Mouse (Mus musculus) limb, embryonic 12.5 days (tissue): ENCODE measurements around the gene Syne2. TPM values are rescaled to one million over a fixed set of nuclear protein-coding genes. Genes with fewer than 3 reads are reported as not detected.

Experiments used
- microRNA-seq: library from miRNA; unstranded; fragments of <30 nt; microRNA quantifications from one replicate; pipeline ENCODE4, GENCODE M21; 2017
- polyA plus RNA-seq: library from polyadenylated mRNA; unstranded; fragments of >200 nt; fragmentation: Nextera tagmentation; extraction: Ambion mirVana; gene quantifications from 2 replicates; pipeline ENCODE4 v1.2.1, GENCODE M21; 2016

Syne2 gene
- polyA plus RNA-seq, 1 experiment from 2014 or later = 119 TPM

Small RNA genes lying within 50 kb of the gene (microRNA-seq; reads per million reads assigned to microRNA genes)
- 3.7 reads per million, percentile 12 among the genes with 10 or more reads in this experiment for gene Mir5101

Other genes starting within 250 kb of the Syne2 start
- gene Ppp2r5e, start 221.9 kb upstream of the Syne2 start, polyA plus RNA-seq = 18.8 and 19.7 TPM in 2 replicates
- 13.7 and 14.0 TPM in 2 replicates for gene Wdr89, start 148.6 kb upstream of the Syne2 start, polyA plus RNA-seq
- gene Sgpp1, start 82.4 kb upstream of the Syne2 start, polyA plus RNA-seq = 13.4 and 14.4 TPM in 2 replicates